Mouse (Mus musculus): ENCODE results near the gene 1810024B03Rik.
"Not testable (repeated sequence)": the region's sequence is repeated elsewhere in the genome, so short reads cannot be mapped to it uniquely, and the experiment has no call there.

1810024B03Rik gene

GRCm38 (mm10) chr2:127207547-127208451 is at the start of gene 1810024B03Rik, which contains the start of gene Snrnp200:
1810024B03Rik (minus strand) TSS chr2:127208280.
Snrnp200 (plus strand) TSS chr2:127208386.
- DNase-seq = peak; percentile 97

GRCm38 (mm10) chr2:127255294-127255693 is 47.2 kb upstream of the 1810024B03Rik start:
- DNase-seq = no peak

- DNase-seq = no peak
Observed at GRCm38 (mm10) chr2:127254604-127255134, 46.6 kb upstream of the 1810024B03Rik start.

GRCm38 (mm10) chr2:127252787-127253186 is 44.7 kb upstream of the 1810024B03Rik start:
- no peak for DNase-seq

DNA sequence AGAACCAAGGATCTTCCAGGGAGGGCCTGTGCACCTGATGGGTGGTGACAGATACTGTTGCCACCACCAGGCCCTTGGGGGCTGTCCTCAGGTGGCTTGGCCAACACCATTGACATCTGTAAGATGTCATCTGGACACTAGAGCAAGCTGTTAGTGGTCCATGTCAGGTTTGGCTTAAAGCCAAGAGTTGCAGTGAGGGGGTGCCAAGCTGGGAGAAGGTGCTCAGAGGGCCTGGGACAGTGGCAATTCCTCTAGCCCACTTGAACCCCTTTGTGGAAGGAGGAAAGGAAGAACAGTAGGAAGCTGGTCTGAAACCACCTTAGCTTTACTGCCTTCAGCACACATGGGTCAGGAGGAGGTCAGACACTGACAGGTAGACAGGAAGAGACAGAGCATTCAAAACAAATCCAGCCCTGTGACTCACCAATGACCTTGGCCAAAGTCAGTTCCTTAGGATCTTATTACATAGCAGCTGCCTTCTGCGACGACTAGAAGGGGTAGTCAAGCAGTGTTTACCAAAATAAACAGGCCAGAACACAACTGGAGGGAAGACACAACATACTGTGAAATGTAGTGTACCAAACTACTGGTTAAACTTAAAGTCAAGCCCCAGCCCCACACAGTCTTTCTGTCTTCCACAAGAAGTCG is 43.9 kb upstream of the 1810024B03Rik start:
- DNase-seq = peak; percentile 49

DNA sequence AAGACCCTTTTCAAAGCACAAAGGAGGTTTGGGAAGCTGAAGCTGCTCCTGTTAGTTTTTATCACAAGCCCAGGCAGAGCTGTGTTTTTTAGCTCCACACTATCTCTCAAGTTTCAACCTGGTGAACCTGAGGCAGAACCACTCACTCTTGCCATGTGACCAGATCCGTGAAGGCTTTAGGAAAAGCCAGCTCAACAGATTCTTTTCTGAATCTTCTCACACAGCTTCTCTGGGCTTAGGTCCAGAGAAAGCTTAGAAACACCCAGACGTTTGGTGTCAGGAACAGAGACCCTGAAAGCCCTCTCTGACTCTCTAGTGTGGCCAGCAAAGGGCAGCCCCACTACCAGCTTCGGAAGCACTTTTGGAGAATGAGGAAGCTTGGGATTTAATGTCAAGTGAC is 43.4 kb upstream of the 1810024B03Rik start:
- peak; percentile 48 for DNase-seq

DNA sequence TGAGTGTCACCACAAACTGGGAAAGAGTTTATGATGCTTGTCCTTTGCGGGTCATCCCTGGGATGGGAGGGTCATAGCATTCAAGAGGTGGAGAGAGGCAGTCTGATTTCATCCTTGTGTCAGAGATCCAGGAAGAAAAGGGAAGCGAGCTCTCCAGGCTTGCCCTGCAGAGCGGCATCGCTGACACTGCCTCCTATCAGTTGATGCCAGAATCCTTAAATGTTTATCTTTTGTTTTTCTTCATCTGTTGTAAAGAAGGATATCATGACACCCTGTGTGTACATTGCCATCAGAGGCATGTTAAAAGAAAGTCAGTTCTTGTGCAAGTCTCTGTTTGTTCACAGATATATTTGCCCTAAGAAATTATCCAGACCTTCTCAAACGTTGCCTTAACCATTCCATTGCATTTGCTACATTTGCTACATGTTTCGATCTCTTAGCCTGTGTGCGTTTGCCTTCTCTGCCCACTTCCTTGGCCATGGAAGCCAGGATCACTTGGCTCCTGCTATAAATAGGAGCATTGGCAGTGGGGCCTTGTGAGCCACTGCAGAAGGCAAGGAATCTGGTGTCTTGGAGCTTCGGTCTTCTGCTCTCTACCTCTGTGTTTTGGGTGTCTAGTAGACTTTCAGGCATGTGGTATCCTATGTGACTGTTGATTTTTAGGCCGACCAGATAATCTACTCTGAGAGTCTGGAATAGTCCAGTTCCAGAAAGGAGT is 42.4 kb upstream of the 1810024B03Rik start:
- DNase-seq = no peak

- DNase-seq = peak; percentile 40
Observed at GRCm38 (mm10) chr2:127248334-127249004, 40.4 kb upstream of the 1810024B03Rik start.

DNA sequence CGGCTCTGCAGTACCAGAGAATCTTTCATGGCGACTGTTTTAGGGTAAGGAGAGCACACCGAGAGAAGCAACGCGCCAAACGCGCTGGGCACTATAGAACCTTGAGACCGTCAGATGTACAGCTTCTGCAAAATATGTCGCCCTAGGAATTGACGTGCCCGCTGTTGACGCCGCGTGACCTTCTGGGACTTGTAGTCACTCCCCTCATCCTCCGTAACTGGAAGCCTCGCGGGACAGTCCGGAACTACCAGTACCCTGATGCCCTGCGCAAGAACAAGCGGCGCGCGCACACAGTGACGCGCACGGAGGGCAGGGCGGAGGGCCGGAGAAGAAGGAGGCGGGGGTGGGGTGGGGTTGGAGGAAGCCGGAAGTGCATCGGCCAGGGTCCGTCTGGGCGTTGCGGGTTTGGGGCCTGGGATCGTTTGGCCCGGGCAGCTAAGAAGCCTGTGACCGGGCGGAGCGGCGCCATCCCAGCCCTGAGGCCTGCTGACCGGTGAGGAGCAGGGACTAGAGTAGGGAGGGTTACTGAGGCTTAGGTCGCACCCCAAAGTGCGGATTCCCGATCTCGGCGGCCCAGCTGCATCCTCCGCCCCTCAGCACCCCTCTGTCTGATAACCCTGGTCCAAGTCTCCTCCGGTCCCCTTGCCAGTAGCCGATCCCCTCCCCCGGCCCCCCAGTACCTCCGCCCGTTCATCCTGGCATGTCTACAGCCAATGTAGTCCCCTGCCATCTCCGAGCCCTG is 39.7 kb upstream of the 1810024B03Rik start, which contains the start of the genes Ciao1 and Tmem127:
Gene Ciao1 (minus strand): TSS at position 225 of the 742 bp plus-strand sequence.
Gene Tmem127 (plus strand): TSS at position 317 of the 742 bp plus-strand sequence.
- DNase-seq = peak; percentile 99

DNA sequence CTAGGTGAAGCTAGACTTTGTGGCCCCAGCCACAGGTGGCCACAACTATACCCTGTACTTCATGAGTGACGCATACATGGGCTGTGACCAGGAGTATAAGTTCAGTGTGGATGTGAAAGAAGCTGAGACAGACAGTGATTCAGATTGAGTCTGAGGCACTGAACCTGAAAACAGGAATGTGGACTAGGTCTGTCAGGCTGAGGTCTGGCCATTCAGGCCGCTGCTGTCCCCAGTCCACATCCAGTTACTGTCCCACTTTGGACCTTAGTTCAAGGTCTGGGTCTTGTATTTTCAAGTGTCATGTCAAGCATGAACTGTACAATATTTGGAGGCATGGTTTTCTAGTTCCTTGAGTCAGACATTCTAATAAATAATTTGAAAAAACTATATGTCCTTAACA is 32.0 kb upstream of the 1810024B03Rik start:
- peak; percentile 68 for DNase-seq

DNA sequence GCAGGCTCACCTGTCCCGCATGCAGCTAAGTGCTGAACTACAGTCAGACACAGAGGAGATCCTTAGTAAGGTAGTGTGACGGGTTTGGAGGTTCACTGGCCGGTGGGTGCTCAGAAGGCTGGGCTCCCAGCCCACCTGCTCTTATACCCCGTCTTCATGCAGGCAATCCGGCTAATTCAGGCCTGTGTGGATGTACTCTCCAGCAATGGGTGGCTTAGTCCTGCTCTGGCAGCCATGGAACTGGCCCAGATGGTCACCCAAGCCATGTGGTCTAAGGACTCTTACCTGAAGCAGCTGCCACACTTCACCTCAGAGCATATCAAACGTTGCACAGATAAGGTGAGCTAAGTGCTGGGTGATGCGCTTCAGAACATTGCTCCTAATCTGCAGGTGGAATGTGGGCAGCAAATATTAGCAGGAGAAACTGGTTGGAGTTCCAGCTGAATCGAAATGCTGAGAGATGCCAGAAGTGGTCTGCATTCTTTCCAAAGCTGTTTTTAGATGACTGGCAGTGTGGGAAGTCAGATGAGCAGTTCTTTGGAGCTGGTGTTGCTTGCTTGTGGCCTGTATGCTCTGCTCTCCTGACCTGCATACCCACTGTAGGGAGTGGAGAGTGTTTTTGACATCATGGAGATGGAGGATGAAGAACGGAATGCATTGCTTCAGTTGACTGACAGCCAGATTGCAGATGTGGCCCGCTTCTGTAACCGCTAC is 30.0 kb upstream of the 1810024B03Rik start:
- no peak for DNase-seq

DNA sequence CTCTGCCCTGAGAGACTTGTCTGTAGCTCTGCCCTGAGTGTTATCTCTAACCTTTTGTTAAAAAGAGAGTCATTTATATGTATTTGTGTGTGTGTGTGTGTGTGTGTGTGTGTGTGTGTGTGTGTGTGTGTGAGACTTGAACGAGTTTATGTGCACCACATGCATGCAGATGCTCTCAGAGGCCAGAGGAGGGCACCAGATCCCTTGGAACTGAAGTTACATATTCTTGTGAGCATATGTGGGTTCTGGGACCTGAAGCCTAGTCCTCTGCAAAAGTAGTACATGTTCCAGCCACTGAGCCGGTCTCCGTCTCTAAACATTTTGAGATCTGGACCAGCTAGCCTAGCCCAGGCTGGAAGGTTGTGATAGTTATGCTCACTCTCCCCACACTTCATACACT is 17.2 kb upstream of the 1810024B03Rik start:
- DNase-seq = no peak

DNA sequence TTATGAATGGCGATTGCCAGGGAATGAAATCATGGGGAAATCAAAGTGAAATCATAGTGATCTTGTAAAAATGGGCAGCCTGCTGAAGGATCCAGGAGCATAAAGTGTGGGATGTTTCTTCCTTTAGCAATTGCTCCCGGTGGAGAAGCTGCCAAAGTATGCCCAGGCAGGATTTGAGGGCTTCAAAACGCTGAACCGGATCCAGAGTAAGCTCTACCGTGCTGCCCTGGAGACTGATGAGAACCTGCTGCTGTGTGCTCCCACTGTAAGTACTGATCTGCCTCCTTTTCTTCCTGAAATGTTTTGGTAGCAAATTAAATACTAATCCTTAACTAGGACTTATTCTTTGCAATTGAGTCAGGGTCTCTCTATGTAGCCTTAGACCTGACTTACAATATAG is 9.7 kb upstream of the 1810024B03Rik start:
- no peak for DNase-seq

DNA sequence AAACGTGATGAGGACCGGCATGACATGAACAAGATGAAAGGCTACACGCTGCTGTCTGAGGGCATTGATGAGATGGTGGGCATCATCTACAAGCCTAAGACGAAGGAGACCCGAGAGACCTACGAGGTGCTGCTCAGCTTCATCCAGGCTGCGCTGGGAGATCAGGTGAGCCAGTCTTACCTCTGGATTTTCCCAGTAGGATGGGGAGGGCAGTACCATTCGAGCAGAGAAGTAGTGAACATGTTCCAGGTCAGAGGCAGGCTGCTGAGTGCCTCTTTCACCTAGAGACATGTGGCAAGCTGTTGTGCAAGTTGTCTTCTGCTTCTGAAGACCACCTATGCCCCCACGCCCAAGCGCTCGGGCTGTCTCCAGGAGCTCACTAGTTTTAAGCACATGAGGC is 2.6 kb upstream of the 1810024B03Rik start:
- DNase-seq = no peak

DNA sequence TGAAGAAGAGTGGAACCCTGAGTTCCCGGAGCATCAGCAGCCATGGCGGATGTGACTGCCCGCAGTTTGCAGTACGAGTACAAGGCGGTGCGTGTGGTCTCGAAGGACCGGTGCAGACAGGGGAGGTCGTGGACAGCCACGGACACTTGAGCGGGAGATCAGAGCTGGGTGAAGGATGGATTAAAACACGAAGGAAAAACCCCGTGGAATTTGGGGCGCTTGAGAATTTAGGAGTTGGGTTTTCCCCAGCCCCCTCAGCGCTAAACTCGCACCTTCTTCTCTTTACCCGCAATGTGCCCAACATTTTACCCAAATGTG is 331 bp upstream of the 1810024B03Rik start:
- no peak for DNase-seq

GRCm38 (mm10) chr2:127206916-127207315 is 1.2 kb downstream of the 1810024B03Rik start:
- DNase-seq = no peak

GRCm38 (mm10) chr2:127205936-127206335 is 2.1 kb downstream of the 1810024B03Rik start:
- not testable (repeated sequence) for DNase-seq

DNA sequence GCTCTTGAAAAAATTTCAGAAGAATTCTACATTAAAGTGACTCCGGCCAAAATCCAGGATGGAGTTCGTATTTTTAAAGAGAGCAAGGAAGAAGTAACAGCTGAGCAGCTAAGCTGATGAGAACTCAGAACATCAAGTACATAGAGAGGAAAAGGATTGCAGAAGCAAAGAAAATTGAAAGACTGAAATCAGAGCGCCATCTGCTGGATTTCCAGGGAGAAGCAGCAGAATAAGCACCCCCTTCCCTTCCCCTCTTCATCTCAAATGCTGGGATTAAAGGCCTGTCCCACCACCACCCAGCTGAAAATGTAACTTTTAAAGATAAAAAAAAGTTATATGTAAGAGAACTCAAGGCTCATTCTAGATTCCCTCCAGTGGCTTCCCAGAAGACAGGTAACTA is 3.1 kb downstream of the 1810024B03Rik start:
- peak; percentile 60 for DNase-seq

GRCm38 (mm10) chr2:127189574-127189973 is 18.5 kb downstream of the 1810024B03Rik start:
- no peak for DNase-seq

DNA sequence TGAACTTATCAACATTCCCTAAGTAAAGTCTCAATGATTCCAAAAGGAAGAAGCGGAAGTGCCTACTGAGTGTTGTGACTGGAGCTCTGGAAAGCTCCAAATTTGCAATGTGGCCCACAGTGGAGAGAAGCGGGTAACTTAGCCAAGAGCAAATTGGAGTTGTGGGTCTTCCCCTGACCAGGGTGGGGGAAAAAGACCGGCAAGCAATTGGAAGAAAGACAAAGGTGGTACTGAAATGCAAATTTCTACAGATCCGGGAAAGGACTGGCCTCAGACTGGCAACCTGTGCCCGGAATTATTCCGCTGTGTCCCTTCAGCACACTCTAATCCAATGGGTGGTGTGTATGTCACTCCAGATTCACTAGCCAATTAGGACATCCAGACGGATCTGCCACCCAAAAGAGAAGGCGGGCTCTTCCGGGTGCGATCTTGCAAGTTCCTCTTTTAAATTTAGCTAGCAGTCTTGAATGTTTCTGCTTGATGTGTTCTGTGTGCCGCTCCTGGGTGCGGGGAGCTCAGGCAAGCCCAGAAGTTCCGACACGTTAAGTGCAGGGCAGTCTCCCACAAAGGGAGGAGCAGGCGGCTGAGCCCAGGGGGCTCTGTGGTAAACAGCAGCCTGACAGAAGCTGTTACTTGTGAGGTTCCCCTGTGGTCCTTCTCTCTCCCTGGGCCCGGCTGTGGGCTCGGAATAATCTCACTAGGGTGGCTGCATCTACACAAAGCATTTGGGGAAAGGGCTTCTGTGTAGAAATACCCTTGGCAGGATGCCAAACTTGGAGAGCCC is 25.3 kb downstream of the 1810024B03Rik start:
- peak; percentile 92 for DNase-seq
